ENCODE assay signal across 12 mouse cellular contexts in genomic region chr7:101471968-101472480, GRCm38 (mm10). TPM values are rescaled to one million over a fixed set of nuclear protein-coding genes. Genes with fewer than 3 reads are reported as not detected.
DNase-seq lines count a peak whose midpoint lies in the region; ATAC-seq and TF ChIP-seq lines count a peak whose summit lies in the region.
"Had no signal": no experiment of that assay in that cellular context is flagged by ENCODE, and none has a peak within 500 bp of the region (broad histone marks: within the 10 kb centered on the region; RNA-seq: fewer than 3 reads in every experiment).

No protein-coding gene starts in this region.

- no peak for TF ChIP-seq CTCF in layer of hippocampus, adult 2 months (conservative IDR thresholded peaks at IDR 0.05)
- TF ChIP-seq CTCF in brain, embryonic 14.5 days (IDR thresholded peaks at IDR 0.05; ENCODE audit: borderline replicate concordance, extremely low read depth, insufficient read depth, insufficient read length): no peak

- H3K4me3 ChIP-seq in heart, embryonic 12.5 days: no peak overlapping the region
- H3K4me3 ChIP-seq in layer of hippocampus, adult 2 months: no peak overlapping the region
- H3K4me3 ChIP-seq in embryonic facial prominence, embryonic 15.5 days (replicated peaks): no peak overlapping the region
- H3K4me3 ChIP-seq: kidney, embryonic 15.5 days had no signal

- WGBS in heart, embryonic 12.5 days: 89% methylated on average over 3 of the region's 3 CpGs
- whole genome bisulfite sequencing in embryonic facial prominence, embryonic 15.5 days: 54% methylated on average over 3 of the region's 3 CpGs

- 0 out of 2 replicates have a peak, but pooled peaks cover 8% of the 10 kb centered on the region for H3K27me3 ChIP-seq in heart, embryonic 12.5 days (replicated peaks)
- no peaks in the 10 kb centered on the region; the same call in 1 of the 2 replicates for H3K27me3 ChIP-seq in embryonic facial prominence, embryonic 15.5 days
- H3K27me3 ChIP-seq: kidney, embryonic 15.5 days had no signal

- no peak for ATAC-seq in heart, embryonic 12.5 days (ENCODE audit: insufficient number of reproducible peaks, low FRiP score)
- ATAC-seq in embryonic facial prominence, embryonic 15.5 days (ENCODE audit: insufficient number of reproducible peaks, low FRiP score, low TSS enrichment, low read depth): no peak
- no peak for ATAC-seq in megakaryocyte, adult 5-6 weeks (ENCODE audit: poor library complexity, severe bottlenecking)
- ATAC-seq: CD4-positive, CD25-positive, alpha-beta regulatory T cell, adult 4 months had no signal

- no peak for DNase-seq in heart, adult 8-10 months (ENCODE audit: low spot score)
- no peak for DNase-seq in layer of hippocampus, adult 2 months (ENCODE audit: low spot score in 2 of 2)
- no peak for DNase-seq in layer of hippocampus, postnatal 14 days (ENCODE audit: low spot score in 2 of 2)
- peak; percentile 52 for DNase-seq in brain, embryonic 14.5 days (ENCODE audit: low read depth)
- DNase-seq: cerebellum, adult 9-11 months; embryo, embryonic 11 days; spleen, adult 18-20 months had no signal

- H3K27ac ChIP-seq in heart, embryonic 12.5 days (ENCODE audit: poor library complexity, severe bottlenecking): 0 out of 2 replicates have a peak overlapping the region, but pooled peaks have one; percentile 22
- H3K27ac ChIP-seq in layer of hippocampus, adult 2 months: peak overlapping the region; percentile 56
- H3K27ac ChIP-seq in embryonic facial prominence, embryonic 15.5 days (replicated peaks): peak overlapping the region; percentile 60; the same call in 1 of the 2 replicates
- H3K27ac ChIP-seq: kidney, embryonic 15.5 days had no signal

- H3K4me1 ChIP-seq in heart, embryonic 12.5 days (replicated peaks): peaks cover 26% of the 10 kb centered on the region
- peaks cover 16% of the 10 kb centered on the region for H3K4me1 ChIP-seq in embryonic facial prominence, embryonic 15.5 days

- H3K36me3 ChIP-seq in heart, embryonic 12.5 days: no peaks in the 10 kb centered on the region
- H3K36me3 ChIP-seq in embryonic facial prominence, embryonic 15.5 days: no peaks in the 10 kb centered on the region
- H3K36me3 ChIP-seq: kidney, embryonic 15.5 days had no signal

- H3K9ac ChIP-seq in heart, embryonic 12.5 days: no peak overlapping the region
- H3K9ac ChIP-seq in embryonic facial prominence, embryonic 15.5 days: no peak overlapping the region
- H3K9ac ChIP-seq: kidney, embryonic 15.5 days had no signal

- TF ChIP-seq POLR2A in brain, embryonic 14.5 days (IDR thresholded peaks at IDR 0.05; ENCODE audit: borderline replicate concordance, extremely low read depth, insufficient read depth, insufficient read length, poor library complexity, severe bottlenecking): no peak

- no peak overlapping the region for H3K4me2 ChIP-seq in heart, embryonic 12.5 days
- no peak overlapping the region for H3K4me2 ChIP-seq in embryonic facial prominence, embryonic 15.5 days (replicated peaks)
- H3K4me2 ChIP-seq: kidney, embryonic 15.5 days had no signal

- no peaks in the 10 kb centered on the region for H3K9me3 ChIP-seq in heart, embryonic 12.5 days (replicated peaks)
- no peaks in the 10 kb centered on the region for H3K9me3 ChIP-seq in embryonic facial prominence, embryonic 15.5 days (replicated peaks)
- H3K9me3 ChIP-seq: kidney, embryonic 15.5 days had no signal

RNA-seq across cellular contexts. Expression of gene Pde2a, which starts 50.5 kb away (rescaled TPM):
- 3.2 and 6.2 TPM in 2 replicates for polyA plus RNA-seq in heart, embryonic 12.5 days (2016; fragmentation: Nextera tagmentation; extraction: Ambion mirVana)
- total RNA-seq in heart, adult 8-10 months (2022): 10 to 100 TPM; 46.1 to 58.6 (median 52.8) TPM
- total RNA-seq in layer of hippocampus, adult 2 months (2021): 100 to 1,000 TPM; 300 to 318 TPM
- total RNA-seq in layer of hippocampus, postnatal 14 days (2021): 100 to 1,000 TPM; 239 to 248 TPM
- polyA plus RNA-seq in brain, embryonic 14.5 days (2012; rRNA removed): 19.4 and 25.1 TPM in 2 replicates
- 10.0 and 12.5 TPM in 2 replicates for polyA plus RNA-seq in embryonic facial prominence, embryonic 15.5 days (2015; fragmentation: Nextera tagmentation; extraction: Ambion mirVana)
- 35.4 and 37.5 TPM in 2 replicates for total RNA-seq in megakaryocyte, adult 5-6 weeks (2015)
- 25.7 and 65.8 TPM in 2 replicates for total RNA-seq in megakaryocyte, adult 5-6 weeks (2017)
